Mouse (Mus musculus) CH12.LX (cell line): Measurements from ENCODE around the gene Ppa2. TPM values are rescaled to one million over a fixed set of nuclear protein-coding genes. Genes with fewer than 3 reads are reported as not detected.

Experiments
- DNase-seq: peaks from one replicate; pipeline ENCODE4 v3.0.0-alpha.2; 2013; ENCODE audit errors: extremely low read depth
- H3K27ac ChIP-seq: 2 replicates; pipeline ENCODE4 v1.5.1; 2012; ENCODE audit warnings: low read depth, mild to moderate bottlenecking, control low read depth, moderate library complexity; ENCODE audit not compliant: insufficient read depth
- H3K27me3 ChIP-seq: replicated peaks from 2 replicates; pipeline ENCODE3; 2012; ENCODE audit warnings: inconsistent platforms
- H3K36me3 ChIP-seq, 2 experiments: replicated peaks in 1 of 2; 2 replicates each; pipeline versions ENCODE3 to v1.6.1; 2012; ENCODE audit warnings: inconsistent platforms in 1 of 2, low read length in 1 of 2, mild to moderate bottlenecking in 1 of 2, mixed read lengths in 1 of 2, moderate library complexity in 1 of 2; ENCODE audit not compliant: control insufficient read depth in 1 of 2, insufficient read depth in 1 of 2
- H3K4me1 ChIP-seq, 2 experiments: 2 replicates each; pipeline ENCODE4 v1.6.1; 2012; ENCODE audit warnings: inconsistent platforms in 1 of 2, moderate library complexity in 1 of 2; ENCODE audit not compliant: insufficient read depth in 2 of 2, control insufficient read depth in 1 of 2
- H3K4me2 ChIP-seq: 2 replicates; pipeline ENCODE4 v1.6.1; 2012; ENCODE audit warnings: low read depth, mild to moderate bottlenecking, control low read depth; ENCODE audit not compliant: poor library complexity, insufficient read depth, severe bottlenecking
- H3K4me3 ChIP-seq, 3 experiments: fragments of 150-350 bp in 1 of 3; sonication (generic) in 1 of 3; replicated peaks in 1 of 3; 2 replicates each; pipeline versions ENCODE3 to v1.5.1; 2011 to 2012; ENCODE audit warnings: low read depth in 2 of 3, low read length in 2 of 3, mild to moderate bottlenecking in 2 of 3, moderate library complexity in 2 of 3, control low read depth in 1 of 3, improper control_type of control experiment in 1 of 3, inconsistent platforms in 1 of 3, mixed read lengths in 1 of 3; ENCODE audit not compliant: poor library complexity in 1 of 3
- H3K79me2 ChIP-seq: replicated peaks from 2 replicates; pipeline ENCODE4 v1.6.1; 2012; ENCODE audit warnings: mild to moderate bottlenecking, moderate library complexity; ENCODE audit not compliant: control insufficient read depth, poor library complexity, insufficient read depth, severe bottlenecking; ENCODE audit errors: extremely low read depth
- H3K9ac ChIP-seq: 2 replicates; pipeline ENCODE4 v1.6.1; 2012; ENCODE audit warnings: low read depth, mild to moderate bottlenecking, control low read depth, moderate library complexity; ENCODE audit not compliant: insufficient read depth
- H3K9me3 ChIP-seq: replicated peaks from 2 replicates; pipeline ENCODE3; 2012; ENCODE audit warnings: low read length, inconsistent platforms, mixed read lengths
- BHLHE40 ChIP-seq: IDR thresholded peaks from 2 replicates; pipeline ENCODE4 v1.6.1; 2011; ENCODE audit warnings: mild to moderate bottlenecking, low read depth, low read length, improper control_type of control experiment
- CHD1 ChIP-seq: IDR thresholded peaks from 2 replicates; pipeline ENCODE4 v1.6.1; 2012; ENCODE audit warnings: low read depth, low read length, improper control_type of control experiment, inconsistent platforms
- CHD2 ChIP-seq: IDR thresholded peaks from 2 replicates; pipeline ENCODE4 v1.6.1; 2011; ENCODE audit warnings: low read length, improper control_type of control experiment
- CTCF ChIP-seq, 2 experiments: IDR thresholded peaks in 1 of 2; conservative IDR thresholded peaks in 1 of 2; 2 replicates each; pipeline ENCODE4 v1.5.1; 2011 to 2012; ENCODE audit warnings: low read depth in 2 of 2, low read length in 2 of 2, improper control_type of control experiment in 1 of 2, inconsistent platforms in 1 of 2, mild to moderate bottlenecking in 1 of 2, moderate library complexity in 1 of 2
- E2F4 ChIP-seq: IDR thresholded peaks from 2 replicates; pipeline ENCODE4 v1.6.1; 2011; ENCODE audit warnings: low read depth, low read length, improper control_type of control experiment; ENCODE audit not compliant: insufficient replicate concordance
- ELF1 ChIP-seq: IDR thresholded peaks from 2 replicates; pipeline ENCODE4 v1.6.1; 2014; ENCODE audit warnings: low read depth, mild to moderate bottlenecking, inconsistent platforms, low read length, improper control_type of control experiment
- EP300 ChIP-seq: IDR thresholded peaks from 2 replicates; pipeline ENCODE4 v1.6.1; 2011; ENCODE audit warnings: low read length, improper control_type of control experiment
- ETS1 ChIP-seq: conservative IDR thresholded peaks from 2 replicates; pipeline ENCODE4 v1.6.1; 2012; ENCODE audit warnings: low read depth, mild to moderate bottlenecking, inconsistent platforms, low read length, improper control_type of control experiment, moderate library complexity
- GABPA ChIP-seq: IDR thresholded peaks from 2 replicates; pipeline ENCODE4 v1.6.1; 2012; ENCODE audit warnings: low read depth, low read length, improper control_type of control experiment, inconsistent platforms; ENCODE audit not compliant: insufficient replicate concordance
- HCFC1 ChIP-seq: IDR thresholded peaks from 2 replicates; pipeline ENCODE4 v1.6.1; 2012; ENCODE audit warnings: low read depth, mild to moderate bottlenecking, inconsistent platforms, low read length, improper control_type of control experiment
- IRF4 ChIP-seq: IDR thresholded peaks from 2 replicates; pipeline ENCODE4 v1.6.1; 2014; ENCODE audit warnings: low read depth, mild to moderate bottlenecking, inconsistent platforms, low read length, improper control_type of control experiment
- JUN ChIP-seq: IDR thresholded peaks from 2 replicates; pipeline ENCODE4 v1.6.1; 2011; ENCODE audit warnings: low read depth, mild to moderate bottlenecking, low read length, improper control_type of control experiment, moderate library complexity; ENCODE audit not compliant: insufficient read depth
- JUND ChIP-seq: conservative IDR thresholded peaks from 2 replicates; pipeline ENCODE4 v1.6.1; 2011; ENCODE audit warnings: low read depth, low read length, improper control_type of control experiment
- KAT2A ChIP-seq: IDR thresholded peaks from 2 replicates; pipeline ENCODE4 v1.6.1; 2012; ENCODE audit warnings: low read length, improper control_type of control experiment, inconsistent platforms; ENCODE audit not compliant: insufficient replicate concordance
- MAFK ChIP-seq: IDR thresholded peaks from 2 replicates; pipeline ENCODE4 v1.6.1; 2011; ENCODE audit warnings: low read length, improper control_type of control experiment; ENCODE audit not compliant: insufficient replicate concordance
- MAX ChIP-seq: IDR thresholded peaks from 2 replicates; pipeline ENCODE4 v1.6.1; 2011; ENCODE audit warnings: low read length, improper control_type of control experiment
- MAZ ChIP-seq: IDR thresholded peaks from 2 replicates; pipeline ENCODE4 v1.6.1; 2012; ENCODE audit warnings: low read depth, mild to moderate bottlenecking, inconsistent platforms, low read length, improper control_type of control experiment, moderate library complexity
- MEF2A ChIP-seq: IDR thresholded peaks from 2 replicates; pipeline ENCODE4 v1.6.1; 2014; ENCODE audit warnings: low read depth, mild to moderate bottlenecking, inconsistent platforms, low read length, improper control_type of control experiment, borderline replicate concordance
- MXI1 ChIP-seq: IDR thresholded peaks from 2 replicates; pipeline ENCODE4 v1.6.1; 2011; ENCODE audit warnings: mild to moderate bottlenecking, low read depth, low read length, improper control_type of control experiment
- MYC ChIP-seq: IDR thresholded peaks from 2 replicates; pipeline ENCODE4 v1.6.1; 2011; ENCODE audit warnings: low read depth, mild to moderate bottlenecking, improper control_type of control experiment, low read length
- NELFE ChIP-seq: IDR thresholded peaks from 2 replicates; pipeline ENCODE4 v1.6.1; 2011; ENCODE audit warnings: low read depth, low read length, improper control_type of control experiment
- NRF1 ChIP-seq: IDR thresholded peaks from 2 replicates; pipeline ENCODE4 v1.6.1; 2014; ENCODE audit warnings: low read depth, mild to moderate bottlenecking, inconsistent platforms, low read length, improper control_type of control experiment, moderate library complexity
- PAX5 ChIP-seq: IDR thresholded peaks from 2 replicates; pipeline ENCODE4 v1.6.1; 2012; ENCODE audit warnings: low read length, inconsistent platforms, mixed read lengths
- POLR2A ChIP-seq: IDR thresholded peaks from 2 replicates; pipeline ENCODE4 v1.6.1; 2011; ENCODE audit warnings: low read depth, mild to moderate bottlenecking, improper control_type of control experiment, low read length
- POLR2AphosphoS2 ChIP-seq: IDR thresholded peaks from 2 replicates; pipeline ENCODE4 v1.6.1; 2011; ENCODE audit warnings: low read depth, low read length, improper control_type of control experiment
- RAD21 ChIP-seq: IDR thresholded peaks from 2 replicates; pipeline ENCODE4 v1.6.1; 2011; ENCODE audit warnings: low read depth, mild to moderate bottlenecking, low read length, improper control_type of control experiment, moderate library complexity
- RCOR1 ChIP-seq: conservative IDR thresholded peaks from 2 replicates; pipeline ENCODE4 v1.6.1; 2012; ENCODE audit warnings: low read depth, mild to moderate bottlenecking, inconsistent platforms, low read length, improper control_type of control experiment
- SIN3A ChIP-seq: IDR thresholded peaks from 2 replicates; pipeline ENCODE4 v1.6.1; 2012; ENCODE audit warnings: low read length, improper control_type of control experiment, inconsistent platforms
- SMC3 ChIP-seq: IDR thresholded peaks from 2 replicates; pipeline ENCODE4 v1.6.1; 2011; ENCODE audit warnings: low read depth, low read length, improper control_type of control experiment
- TBP ChIP-seq: conservative IDR thresholded peaks from 2 replicates; pipeline ENCODE4 v1.6.1; 2011; ENCODE audit warnings: low read depth, low read length, improper control_type of control experiment
- TCF12 ChIP-seq: IDR thresholded peaks from 2 replicates; pipeline ENCODE4 v1.6.1; 2014; ENCODE audit warnings: low read depth, mild to moderate bottlenecking, inconsistent platforms, low read length, improper control_type of control experiment
- UBTF ChIP-seq: IDR thresholded peaks from 2 replicates; pipeline ENCODE4 v1.6.1; 2012; ENCODE audit warnings: low read depth, mild to moderate bottlenecking, inconsistent platforms, low read length, improper control_type of control experiment, moderate library complexity
- USF1 ChIP-seq: IDR thresholded peaks from 2 replicates; pipeline ENCODE4 v1.6.1; 2014; ENCODE audit warnings: low read depth, mild to moderate bottlenecking, inconsistent platforms, low read length, improper control_type of control experiment
- USF2 ChIP-seq: conservative IDR thresholded peaks from 2 replicates; pipeline ENCODE4 v1.6.1; 2011; ENCODE audit warnings: low read depth, low read length, improper control_type of control experiment
- ZC3H11A ChIP-seq: IDR thresholded peaks from 2 replicates; pipeline ENCODE4 v1.6.1; 2012; ENCODE audit warnings: low read depth, mild to moderate bottlenecking, inconsistent platforms, low read length, improper control_type of control experiment
- ZKSCAN1 ChIP-seq: IDR thresholded peaks from 2 replicates; pipeline ENCODE4 v1.6.1; 2012; ENCODE audit warnings: low read depth, inconsistent platforms, low read length, improper control_type of control experiment, borderline replicate concordance
- ZMIZ1 ChIP-seq: IDR thresholded peaks from 2 replicates; pipeline ENCODE4 v1.6.1; 2012; ENCODE audit warnings: low read depth, mild to moderate bottlenecking, inconsistent platforms, low read length, improper control_type of control experiment
- ZNF384 ChIP-seq: IDR thresholded peaks from 2 replicates; pipeline ENCODE4 v1.6.1; 2012; ENCODE audit warnings: low read depth, low read length, improper control_type of control experiment, inconsistent platforms
- dilution Hi-C: fragments of 300-500 bp; cut with MboI; formaldehyde crosslinking; loops from 2 replicates; pipeline ENCODE4 v1.14.3; 2020; ENCODE audit warnings: low sequenced_read_pairs; ENCODE audit not compliant: extremely low pct_unique_long_range_greater_than_20kb, extremely low pct_ligation_motif_present
- in situ Hi-C: fragments of 300-500 bp; cut with MboI; formaldehyde crosslinking; loops from 3 replicates; pipeline ENCODE4 v1.14.3; 2019; ENCODE audit warnings: low sequenced_read_pairs, low pct_ligation_motif_present, low pct_unique_long_range_greater_than_20kb, mixed read lengths
- polyA plus RNA-seq: library from polyadenylated mRNA; unstranded; fragments of >175 nt; gene quantifications from 2 replicates; pipeline ENCODE4 v1.2.1, GENCODE M21; 2012; ENCODE audit warnings: low read depth; ENCODE audit not compliant: insufficient read length
- total RNA-seq, 2 experiments: library from RNA; depleted of rRNA; stranded (reverse); fragments of 300-350 nt in 1 of 2; fragments of >200 nt in 1 of 2; gene quantifications; 2 replicates each; pipeline ENCODE4 v1.2.3; 2012 to 2014

Gene Ppa2
- 129 and 132 TPM in 2 replicates for total RNA-seq (2012; rRNA removed)
- 119 and 145 TPM in 2 replicates for total RNA-seq (2014; rRNA removed)
- polyA plus RNA-seq: 98.3 and 101 TPM in 2 replicates

- in situ Hi-C loops (no loop called here), dilution Hi-C loops (no loop called here)
These were observed at the start of gene Ppa2 for GRCm38 (mm10) chr3:133309954-133310808. Gene Ppa2, plus strand, starts transcription at chr3:133310110.

DNA sequence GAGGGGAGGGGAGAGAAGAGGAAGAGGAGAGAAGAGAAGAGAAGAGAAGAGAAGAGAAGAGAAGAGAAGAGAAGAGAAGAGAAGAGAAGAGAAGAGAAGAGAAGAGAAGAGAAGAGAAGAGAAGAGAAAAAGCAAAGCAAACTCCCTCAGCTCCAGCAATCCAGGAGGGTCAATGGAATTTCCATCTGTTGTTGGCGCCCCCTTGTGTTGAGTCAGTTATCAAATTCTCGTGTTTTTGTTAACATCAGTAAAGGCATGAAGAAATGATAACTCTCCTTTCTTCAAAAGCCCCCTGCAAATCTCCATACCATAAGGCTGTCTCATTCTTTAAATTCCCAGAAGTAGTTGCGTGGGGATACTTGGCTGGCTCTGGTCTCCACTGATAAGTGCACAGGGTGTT, 38.0 kb upstream of the Ppa2 start:
- dilution Hi-C loops: no loop called here
- in situ Hi-C loops: loop anchor here (25.0 kb wide), 1 partner anchor 535 kb away; no protein-coding TSS in a partner anchor
- no peaks in the 10 kb centered on the region for H3K36me3 ChIP-seq
- TF ChIP-seq IRF4: peak; percentile 41; the same call in 1 of the 2 replicates
- TF ChIP-seq MYC: 0 out of 2 replicates have a peak, but pooled peaks have one; percentile 57
- TF ChIP-seq MAZ: peak; percentile 65
- peak; percentile 96 for TF ChIP-seq SMC3
- TF ChIP-seq CHD1: no peak
- 0 out of 2 replicates have a peak, but pooled peaks have one; percentile 12 for TF ChIP-seq JUND
- no peak for TF ChIP-seq EP300
- 0 out of 2 replicates have a peak, but pooled peaks have one; percentile 21 for TF ChIP-seq RCOR1
- TF ChIP-seq ZC3H11A: peak; percentile 70
- TF ChIP-seq SIN3A: no peak
- TF ChIP-seq USF1: no peak
- TF ChIP-seq RAD21: peak; percentile 81
- peak; percentile 44; the same call in 1 of the 2 replicates for TF ChIP-seq MAX
- TF ChIP-seq ELF1: no peak

More at GRCm38 (mm10) chr3:133309954-133310808, at the start of gene Ppa2:
- H3K9me3 ChIP-seq: peaks cover 3% of the 10 kb centered on the region
- peak within 1 kb of the TSS; percentile 74 to 92 (median 81) for H3K4me3 ChIP-seq
- H3K4me1 ChIP-seq: peaks cover 11 to 30% of the 10 kb centered on the region in 2 experiments
- H3K79me2 ChIP-seq: peaks cover 21% of the 10 kb centered on the region
- H3K4me2 ChIP-seq: peak within 1 kb of the TSS; percentile 88
- peak within 1 kb of the TSS; percentile 93 for H3K9ac ChIP-seq
- peak within 1 kb of the TSS; percentile 89 for H3K27ac ChIP-seq
- no peaks in the 10 kb centered on the region for H3K27me3 ChIP-seq
- peaks cover 3 to 25% of the 10 kb centered on the region in 2 experiments for H3K36me3 ChIP-seq
- no peak for TF ChIP-seq ZC3H11A
- peak; percentile 94 for TF ChIP-seq NELFE
- no peak for TF ChIP-seq MAZ
- TF ChIP-seq CTCF (conservative IDR thresholded peaks at IDR 0.05 in 1 of 2, IDR thresholded peaks at IDR 0.05 in 1 of 2; ENCODE audit: low read depth in 2 of 2, low read length in 2 of 2): peak; percentile 55 to 89; a peak in 3 of 4 replicates
- TF ChIP-seq RCOR1: 0 out of 2 replicates have a peak, but pooled peaks have one; percentile 4
- no peak; the same call in 1 of the 2 replicates for TF ChIP-seq MEF2A
- TF ChIP-seq RAD21: peak; percentile 64
- TF ChIP-seq ZMIZ1: peak; percentile 73
- TF ChIP-seq POLR2A: peak; percentile 98
- no peak for TF ChIP-seq GABPA
- TF ChIP-seq UBTF: peak; percentile 96
- peak; percentile 86 for TF ChIP-seq NRF1
- TF ChIP-seq CHD2: no peak
- TF ChIP-seq E2F4: no peak
- TF ChIP-seq BHLHE40: peak; percentile 10; the same call in 1 of the 2 replicates
- TF ChIP-seq PAX5: no peak
- TF ChIP-seq JUND: no peak
- peak; percentile 57 for TF ChIP-seq MYC
- TF ChIP-seq KAT2A: no peak
- TF ChIP-seq ELF1: peak; percentile 80
- peak; percentile 77; the same call in 1 of the 2 replicates for TF ChIP-seq CHD1
- no peak for TF ChIP-seq ZNF384
- peak; percentile 60 for TF ChIP-seq SMC3
- TF ChIP-seq MAFK: no peak
- TF ChIP-seq IRF4: peak; percentile 73
- TF ChIP-seq USF2: no peak
- peak; percentile 80 for TF ChIP-seq MAX
- no peak for TF ChIP-seq USF1
- peak; percentile 44; the same call in 1 of the 2 replicates for TF ChIP-seq HCFC1
- no peak for TF ChIP-seq ETS1
- no peak for TF ChIP-seq JUN
- TF ChIP-seq POLR2AphosphoS2: peak; percentile 61; the same call in 1 of the 2 replicates
- no peak for TF ChIP-seq ZKSCAN1
- TF ChIP-seq TCF12: peak; percentile 85
- TF ChIP-seq EP300: no peak
- peak; percentile 78; the same call in 1 of the 2 replicates for TF ChIP-seq SIN3A
- peak; percentile 84 for TF ChIP-seq TBP
- peak; percentile 68; the same call in 1 of the 2 replicates for TF ChIP-seq MXI1
- peak; percentile 95 for DNase-seq

More for the DNA sequence above, 38.0 kb upstream of the Ppa2 start:
- Histone ChIP-seq H3K4me1 (0 out of 4 replicates have a peak, but pooled peaks cover 0 to 2% of the 10 kb centered on the region in 2 experiments), H3K79me2 (no peaks in the 10 kb centered on the region), H3K27ac (no peak overlapping the region), H3K27me3 (no peaks in the 10 kb centered on the region), H3K9me3 (no peaks in the 10 kb centered on the region), H3K9ac (no peak overlapping the region), H3K4me2 (peak overlapping the region; percentile 62), H3K4me3 (no peak overlapping the region)
- DNase-seq: peak; percentile 88
